Mouse (Mus musculus): ENCODE measurements around the gene Rasgrp3.

- no peak for TF ChIP-seq CTCF (IDR thresholded peaks at IDR 0.05; ENCODE audit: borderline replicate concordance, insufficient read depth, low read depth, low read length)
- no peak for TF ChIP-seq POLR2A (IDR thresholded peaks at IDR 0.05; ENCODE audit: borderline replicate concordance, insufficient read depth, low read length)
These were observed 80.9 kb downstream of the Rasgrp3 start for GRCm38 (mm10) chr17:75516591-75516990.
